Mouse (Mus musculus) midbrain, postnatal 0 days (tissue): Measurements from ENCODE around the gene Vsx2. TPM values are rescaled to one million over a fixed set of nuclear protein-coding genes. Genes with fewer than 3 reads are reported as not detected.

Experiments
- ATAC-seq: fragments of 200-750 bp; cut with Nextera tagmentation; 2 replicates; pipeline ENCODE4 v1.8.0; 2017; ENCODE audit warnings: moderate number of reproducible peaks, mild to moderate bottlenecking, moderate TSS enrichment, moderate library complexity; ENCODE audit not compliant: low FRiP score
- DNase-seq: peaks from one replicate; pipeline ENCODE4 v3.0.0-alpha.2; 2015; ENCODE audit warnings: low spot score
- H3K27ac ChIP-seq: fragments of 300-500 bp; sonication (generic); 2 replicates; pipeline ENCODE4 v1.5.1; 2014; ENCODE audit warnings: low read depth, mild to moderate bottlenecking, low read length, mixed read lengths
- H3K27me3 ChIP-seq: fragments of 300-500 bp; sonication (generic); 2 replicates; pipeline ENCODE4 v1.6.1; 2014; ENCODE audit warnings: low read length, control low read depth, mixed read lengths; ENCODE audit not compliant: insufficient read depth
- H3K36me3 ChIP-seq: fragments of 300-500 bp; sonication (generic); 2 replicates; pipeline ENCODE4 v1.6.1; 2014; ENCODE audit warnings: low read length, control low read depth, mixed read lengths; ENCODE audit not compliant: insufficient read depth
- H3K4me1 ChIP-seq: fragments of 300-500 bp; sonication (generic); 2 replicates; pipeline ENCODE4 v1.6.1; 2014; ENCODE audit warnings: mild to moderate bottlenecking, control low read depth, antibody characterized with exemption, low read length, mixed read lengths; ENCODE audit not compliant: insufficient read depth
- H3K4me2 ChIP-seq: fragments of 300-500 bp; sonication (generic); 2 replicates; pipeline ENCODE4 v1.6.1; 2014; ENCODE audit warnings: low read depth, mild to moderate bottlenecking, low read length, mixed read lengths; ENCODE audit not compliant: poor library complexity, severe bottlenecking
- H3K4me3 ChIP-seq: fragments of 300-500 bp; sonication (generic); 2 replicates; pipeline ENCODE4 v1.5.1; 2014; ENCODE audit warnings: low read depth, mild to moderate bottlenecking, low read length, moderate library complexity
- H3K9ac ChIP-seq: fragments of 300-500 bp; sonication (generic); replicated peaks from 2 replicates; pipeline ENCODE4 v1.6.1; 2014; ENCODE audit warnings: mild to moderate bottlenecking, low read length, moderate library complexity, mixed read lengths; ENCODE audit not compliant: poor library complexity, severe bottlenecking
- H3K9me3 ChIP-seq: fragments of 300-500 bp; sonication (generic); 2 replicates; pipeline ENCODE4 v1.6.1; 2016; ENCODE audit warnings: low read length, control low read depth
- CTCF ChIP-seq: IDR thresholded peaks from 2 replicates; pipeline ENCODE4 v1.5.1; 2016; ENCODE audit warnings: antibody characterized with exemption, mild to moderate bottlenecking
- WGBS: fragments of 180-500 bp; shearing (Covaris S2); extraction: QIAGEN DNeasy Blood & Tissue Kit; methylation state at CpG from one replicate; pipeline ENCODE4 v1.1.7; 2014; 5-methylcytosine and 5-hydroxymethylcytosine counted together
- polyA plus RNA-seq: library from polyadenylated mRNA; unstranded; fragments of >200 nt; fragmentation: Nextera tagmentation; extraction: Ambion mirVana; gene quantifications from 2 replicates; pipeline ENCODE4 v1.2.1, GENCODE M21; 2015
- total RNA-seq: library from RNA; depleted of rRNA; stranded (reverse); fragments of >200 nt; gene quantifications from 2 replicates; pipeline ENCODE4 v1.2.3, GENCODE M21; 2014

Vsx2 gene
- total and polyA plus RNA-seq, 2 experiments from 2014 or later = 0.83 to 3.0 TPM

DNA sequence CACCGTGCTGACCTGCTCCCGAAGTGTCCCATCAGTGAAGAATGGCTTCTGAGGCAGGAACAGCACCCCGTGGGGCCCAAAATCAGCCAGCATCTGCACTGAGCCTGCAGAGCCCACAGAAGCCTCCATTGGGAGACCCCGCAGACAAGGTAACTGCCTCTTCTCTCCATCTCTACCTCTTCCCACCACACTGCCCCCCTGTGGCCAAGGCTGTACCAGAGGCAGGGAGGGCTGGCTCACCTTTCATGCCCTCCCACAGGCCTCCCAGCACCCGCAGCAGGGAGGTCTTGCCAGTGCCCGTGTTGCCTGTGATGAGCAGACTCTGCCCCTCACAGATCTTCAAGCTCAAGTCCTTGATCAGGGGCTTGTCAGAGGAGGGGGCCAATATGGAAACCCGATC lies 36.3 kb downstream of the Vsx2 start:
- Histone ChIP-seq H3K9me3 (no peaks in the 10 kb centered on the region), H3K9ac (no peak overlapping the region), H3K27ac (no peak overlapping the region), H3K4me3 (no peak overlapping the region), H3K36me3 (peaks cover 14% of the 10 kb centered on the region; the same call in 1 of the 2 replicates), H3K27me3 (no peaks in the 10 kb centered on the region), H3K4me1 (no peaks in the 10 kb centered on the region), H3K4me2 (no peak overlapping the region)
- DNase-seq (no peak), ATAC-seq (no peak)
- 78% methylated on average over 7 of the region's 7 CpGs for WGBS
- TF ChIP-seq CTCF = peak; percentile 32; the same call in 1 of the 2 replicates

GRCm38 (mm10) chr12:84611718-84612117 lies 42.2 kb downstream of the Vsx2 start:
- no peaks in the 10 kb centered on the region for H3K27me3 ChIP-seq
- ATAC-seq = no peak
- no peak overlapping the region for H3K4me2 ChIP-seq
- no peak overlapping the region for H3K9ac ChIP-seq
- H3K36me3 ChIP-seq = peaks cover 6% of the 10 kb centered on the region
- no peak overlapping the region for H3K27ac ChIP-seq
- H3K4me1 ChIP-seq = no peaks in the 10 kb centered on the region
- no peaks in the 10 kb centered on the region for H3K9me3 ChIP-seq
- 92% methylated on average over 10 of the region's 10 CpGs for WGBS
- TF ChIP-seq CTCF = no peak
- no peak for DNase-seq
- H3K4me3 ChIP-seq = no peak overlapping the region

- Histone ChIP-seq H3K27me3 (no peaks in the 10 kb centered on the region), H3K9me3 (no peaks in the 10 kb centered on the region), H3K4me2 (no peak overlapping the region), H3K4me3 (no peak overlapping the region), H3K27ac (no peak overlapping the region), H3K4me1 (no peaks in the 10 kb centered on the region), H3K9ac (no peak overlapping the region), H3K36me3 (peaks cover 6% of the 10 kb centered on the region)
- TF ChIP-seq CTCF = no peak
- DNase-seq (no peak), ATAC-seq (no peak)
- 72% methylated on average over 8 of the region's 8 CpGs for WGBS
These were observed 43.0 kb downstream of the Vsx2 start for GRCm38 (mm10) chr12:84612518-84612917.

DNA sequence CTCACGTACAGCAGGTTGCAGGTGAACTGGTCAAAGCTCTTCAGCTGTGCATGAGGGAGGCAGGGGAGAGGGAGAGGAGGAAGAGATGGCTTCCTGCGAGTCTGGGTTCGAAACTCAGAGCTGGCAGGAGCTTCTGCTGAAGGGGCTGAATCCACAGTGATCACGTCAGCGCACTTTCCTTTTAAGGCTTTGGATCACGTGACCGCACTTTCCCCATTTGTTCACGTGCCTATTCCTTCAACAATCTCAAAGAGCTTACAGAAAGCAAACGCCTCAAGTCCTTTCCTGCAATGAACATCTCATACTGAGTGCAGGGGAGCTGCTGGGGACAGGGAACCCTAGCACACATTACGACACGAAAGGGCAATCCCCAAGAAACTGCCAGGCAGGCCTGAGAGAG lies 44.4 kb downstream of the Vsx2 start:
- no peak overlapping the region for H3K9ac ChIP-seq
- no peak for TF ChIP-seq CTCF
- WGBS = 90% methylated on average over 11 of the region's 11 CpGs
- DNase-seq (no peak), ATAC-seq (no peak)
- H3K9me3 ChIP-seq = no peaks in the 10 kb centered on the region
- H3K4me1 ChIP-seq = no peaks in the 10 kb centered on the region
- H3K36me3 ChIP-seq = peaks cover 6% of the 10 kb centered on the region; the same call in 1 of the 2 replicates
- no peaks in the 10 kb centered on the region for H3K27me3 ChIP-seq
- H3K4me3 ChIP-seq = no peak overlapping the region
- H3K4me2 ChIP-seq = no peak overlapping the region
- H3K27ac ChIP-seq = no peak overlapping the region

DNA sequence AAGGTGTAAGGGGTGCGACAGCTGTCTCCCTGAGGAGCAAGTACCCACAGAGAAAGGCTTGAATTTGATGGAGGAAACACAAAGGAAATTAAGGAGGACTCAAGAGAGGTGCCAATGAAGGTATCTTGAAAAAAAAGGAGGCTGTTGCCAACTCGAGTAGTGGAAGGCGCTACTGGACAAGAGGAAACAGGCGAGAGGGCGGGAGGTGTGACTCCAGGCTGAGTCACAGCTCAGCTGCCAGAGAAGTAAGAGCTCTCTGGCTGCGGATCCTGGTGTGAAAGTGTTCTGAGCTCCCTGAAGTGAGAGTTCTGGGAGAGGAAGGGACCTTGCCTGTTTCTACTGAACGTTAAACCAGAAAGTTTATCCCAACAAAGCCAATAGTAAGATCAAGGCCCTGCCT lies 45.0 kb downstream of the Vsx2 start:
- Histone ChIP-seq H3K27ac (no peak overlapping the region), H3K27me3 (no peaks in the 10 kb centered on the region), H3K4me1 (no peaks in the 10 kb centered on the region), H3K9ac (no peak overlapping the region), H3K4me3 (no peak overlapping the region), H3K4me2 (no peak overlapping the region), H3K36me3 (peaks cover 6% of the 10 kb centered on the region; the same call in 1 of the 2 replicates), H3K9me3 (no peaks in the 10 kb centered on the region)
- no peak for DNase-seq
- no peak for ATAC-seq
- TF ChIP-seq CTCF = no peak
- 84% methylated on average over 7 of the region's 7 CpGs for WGBS

GRCm38 (mm10) chr12:84616977-84617630 lies 47.5 kb downstream of the Vsx2 start, which contains the start of gene Abcd4:
Gene Abcd4 (minus strand): TSS chr12:84617413.
- 0 out of 2 replicates have a peak within 1 kb of the TSS, but pooled peaks have one; percentile 12 for H3K27ac ChIP-seq
- DNase-seq (peak; percentile 93), ATAC-seq (peak; percentile 97)
- peaks cover 6% of the 10 kb centered on the region; the same call in 1 of the 2 replicates for H3K36me3 ChIP-seq
- peak within 1 kb of the TSS; percentile 81 for H3K4me3 ChIP-seq
- TF ChIP-seq CTCF = peak; percentile 71
- no peaks in the 10 kb centered on the region for H3K9me3 ChIP-seq
- peak within 1 kb of the TSS; percentile 75 for H3K4me2 ChIP-seq
- no peaks in the 10 kb centered on the region for H3K27me3 ChIP-seq
- peak within 1 kb of the TSS; percentile 80 for H3K9ac ChIP-seq
- no peaks in the 10 kb centered on the region; the same call in 1 of the 2 replicates for H3K4me1 ChIP-seq
- WGBS = under 1% methylated on average over 34 of the region's 34 CpGs
